Mouse (Mus musculus) heart, embryonic 15.5 days (tissue): ENCODE measurements around the gene Csn1s2b. TPM values are rescaled to one million over a fixed set of nuclear protein-coding genes. Genes with fewer than 3 reads are reported as not detected.

Experiments used
- polyA plus RNA-seq: library from polyadenylated mRNA; unstranded; fragments of >200 nt; fragmentation: Nextera tagmentation; extraction: Ambion mirVana; gene quantifications from 2 replicates; pipeline ENCODE4 v1.2.1, GENCODE M21; 2015

The Csn1s2b gene
- polyA plus RNA-seq, 1 experiment from 2014 or later = not detected

Other genes with a start within 250 kb of the Csn1s2b start
- gene Sult1d1, start 239.1 kb upstream of the Csn1s2b start, polyA plus RNA-seq = not detected in 2 replicates
- gene Sult1e1, start 216.5 kb upstream of the Csn1s2b start, polyA plus RNA-seq = 0.11 TPM in 1 of 2 replicates, not detected in the other
- gene Csn1s1, start 141.9 kb upstream of the Csn1s2b start, polyA plus RNA-seq = not detected in 2 replicates
- 0.24 TPM in 1 of 2 replicates, not detected in the other for gene Csn2, start 108.5 kb upstream of the Csn1s2b start, polyA plus RNA-seq
- not detected in 2 replicates for gene Csn1s2a, start 33.5 kb upstream of the Csn1s2b start, polyA plus RNA-seq
- gene Prr27, start 17.6 kb downstream of the Csn1s2b start, polyA plus RNA-seq = not detected in 2 replicates
- gene Odam, start 76.9 kb downstream of the Csn1s2b start, polyA plus RNA-seq = not detected in 2 replicates
- gene Csn3, start 117.5 kb downstream of the Csn1s2b start, polyA plus RNA-seq = not detected in 2 replicates
- not detected in 2 replicates for gene 2310003L06Rik, start 161.4 kb downstream of the Csn1s2b start, polyA plus RNA-seq
- not detected in 2 replicates for gene Gm28434, start 161.4 kb downstream of the Csn1s2b start, polyA plus RNA-seq
- not detected in 2 replicates for gene Cabs1, start 171.4 kb downstream of the Csn1s2b start, polyA plus RNA-seq
- not detected in 2 replicates for gene Smr3a, start 194.5 kb downstream of the Csn1s2b start, polyA plus RNA-seq